Mouse (Mus musculus) B cell, adult (primary cell): Measurements from ENCODE around the gene 4933414I15Rik. TPM values are rescaled to one million over a fixed set of nuclear protein-coding genes. Genes with fewer than 3 reads are reported as not detected.

ENCODE experiments used
- total RNA-seq: library from RNA; stranded (reverse); gene quantifications from 4 replicates; pipeline ENCODE4 v1.2.4, GENCODE M21; 2023; ENCODE audit not compliant: inconsistent age

Gene 4933414I15Rik
- total RNA-seq, result not detected in 4 replicates

GRCm38 (mm10) chr11:50943506-50943905, at the start of gene 4933414I15Rik:
Gene 4933414I15Rik (minus strand): TSS chr11:50943765.

DNA sequence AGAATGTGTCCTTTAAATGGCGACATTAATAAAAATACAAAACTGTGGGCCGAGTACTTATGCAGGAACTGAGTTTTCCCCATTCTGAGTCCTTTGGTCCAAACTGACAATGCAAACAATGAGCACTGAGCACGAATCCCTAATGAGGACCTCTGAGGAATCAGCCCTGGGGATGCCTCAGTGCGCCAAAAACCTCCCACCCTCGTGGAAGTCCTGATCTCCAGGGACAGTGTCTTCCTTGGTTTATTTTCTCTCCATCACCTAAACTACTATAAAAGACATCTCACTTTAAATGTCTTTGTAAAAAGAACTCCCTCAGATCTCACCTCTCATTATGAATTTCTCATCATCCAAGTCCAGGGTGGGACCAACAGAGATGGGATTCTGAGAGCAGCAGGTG, 38.1 kb upstream of the 4933414I15Rik start, which contains the start of gene Olfr1377:
Gene Olfr1377, plus strand, starts transcription at position 301 of the 400 bp plus-strand sequence.

GRCm38 (mm10) chr11:50966230-50966629, 22.7 kb upstream of the 4933414I15Rik start, which contains the start of gene Olfr1378:
Gene Olfr1378 (plus strand): TSS chr11:50966530.

GRCm38 (mm10) chr11:50953665-50954064, 10.1 kb upstream of the 4933414I15Rik start, which contains the start of gene Prop1:
Gene Prop1 (minus strand): TSS chr11:50953765.

DNA sequence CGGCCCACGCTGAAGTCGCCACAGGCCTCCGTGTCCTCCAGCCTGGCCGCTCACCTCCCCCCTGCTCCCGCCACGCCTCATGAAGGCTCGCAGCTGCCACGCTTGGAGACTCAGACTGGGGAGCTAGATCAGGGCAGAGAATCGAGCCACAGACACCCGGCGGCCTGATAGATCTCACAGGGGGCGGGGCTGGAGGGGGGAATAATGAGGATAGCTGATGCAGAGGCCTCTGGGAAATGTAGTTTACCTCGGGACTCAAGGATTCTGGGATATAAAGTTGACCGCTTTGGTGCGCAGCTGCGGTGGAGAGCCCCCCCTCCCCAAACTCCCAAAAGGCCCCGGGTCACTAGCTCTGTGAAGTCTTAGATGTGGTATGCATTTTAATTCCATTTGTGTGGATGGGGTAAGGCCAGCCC, 12.1 kb downstream of the 4933414I15Rik start, which contains the start of gene Zfp354b:
Gene Zfp354b, minus strand, starts transcription at position 183 of the 416 bp plus-strand sequence.

DNA sequence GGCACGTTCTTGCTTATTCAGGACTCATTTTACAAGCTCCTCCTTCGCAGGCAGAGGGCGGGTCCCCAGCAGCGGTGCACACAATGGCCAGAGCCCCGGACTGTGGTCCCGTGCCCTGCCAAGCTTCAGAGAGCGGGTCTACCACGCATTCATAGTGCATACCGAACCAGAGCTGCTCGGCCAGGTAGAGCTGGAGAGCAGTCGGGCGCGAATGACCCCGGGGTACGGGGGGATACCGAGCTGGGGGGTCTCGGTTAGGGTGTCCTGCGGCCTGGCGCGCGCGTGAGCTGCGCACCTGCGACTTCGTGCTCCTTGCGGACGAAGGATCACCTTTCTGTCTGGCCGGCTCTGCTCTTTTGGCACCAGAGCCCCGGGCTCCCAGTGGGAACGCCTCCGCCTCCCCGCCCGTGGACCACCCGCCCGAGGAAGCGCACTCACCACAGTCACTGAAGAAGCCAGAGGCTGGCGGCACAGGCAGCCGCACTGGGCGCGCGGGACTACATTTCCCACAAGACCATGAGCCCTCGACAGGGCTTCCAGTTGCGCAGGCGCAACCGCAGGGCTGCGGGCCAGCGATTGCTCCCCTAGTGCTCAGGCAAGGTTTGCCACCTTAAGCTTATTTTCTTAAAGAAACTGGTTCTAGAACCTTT, 27.8 kb downstream of the 4933414I15Rik start, which contains the start of gene Zfp2:
Gene Zfp2, minus strand, starts transcription at position 495 of the 650 bp plus-strand sequence.

Other genes starting within 250 kb of the 4933414I15Rik start
- 5.3 to 7.1 TPM (median 6.5 TPM) in 4 replicates for gene Zfp354c, start 116.0 kb downstream of the 4933414I15Rik start, total RNA-seq
- gene Zfp879, start 102.2 kb downstream of the 4933414I15Rik start, total RNA-seq, result 0.39 to 0.51 TPM in 2 of 4 replicates, not detected in the others
- gene Grm6, start 93.1 kb downstream of the 4933414I15Rik start, total RNA-seq, result 37.0 to 44.4 TPM (median 40.0 TPM) in 4 replicates
- 0.45 to 0.69 TPM (median 0.48 TPM) in 3 of 4 replicates, not detected in the other for gene Zfp454, start 56.1 kb downstream of the 4933414I15Rik start, total RNA-seq
- gene Zfp2, start 27.6 kb downstream of the 4933414I15Rik start, total RNA-seq, result 2.4 to 3.2 TPM (median 2.7 TPM) in 4 replicates
- gene Zfp354b, start 12.1 kb downstream of the 4933414I15Rik start, total RNA-seq, result 0.39 to 0.84 TPM (median 0.64 TPM) in 3 of 4 replicates, not detected in the other
- not detected in 4 replicates for gene Prop1, start 10.0 kb upstream of the 4933414I15Rik start, total RNA-seq
- gene Olfr1378, start 22.8 kb upstream of the 4933414I15Rik start, total RNA-seq, result not detected in 4 replicates
- gene Olfr1377, start 38.2 kb upstream of the 4933414I15Rik start, total RNA-seq, result not detected in 4 replicates
- not detected in 4 replicates for gene Olfr51, start 59.8 kb upstream of the 4933414I15Rik start, total RNA-seq
- gene Olfr54, start 70.5 kb upstream of the 4933414I15Rik start, total RNA-seq, result not detected in 4 replicates
- not detected in 4 replicates for gene Olfr1375, start 104.3 kb upstream of the 4933414I15Rik start, total RNA-seq
- not detected in 4 replicates for gene Zfp354a, start 115.5 kb upstream of the 4933414I15Rik start, total RNA-seq